Mouse (Mus musculus) ES-Bruce4 (cell line): ENCODE measurements around the gene Wdr35.

Source experiments
- CTCF ChIP-seq: IDR thresholded peaks from one replicate; pipeline ENCODE4 v1.8.1; 2011; ENCODE audit warnings: low read depth, low read length
- EP300 ChIP-seq: IDR thresholded peaks from 2 replicates; pipeline ENCODE4 v1.6.1; 2011; ENCODE audit warnings: low read depth, low read length; ENCODE audit not compliant: insufficient read depth
- POLR2A ChIP-seq: IDR thresholded peaks from one replicate; pipeline ENCODE4 v1.8.1; 2011; ENCODE audit warnings: low read length; ENCODE audit not compliant: insufficient read depth

GRCm38 (mm10) chr12:9020986-9021385, 47.3 kb downstream of the Wdr35 start:
- TF ChIP-seq CTCF (no peak), POLR2A (no peak), EP300 (no peak)
